Mouse (Mus musculus): Measurements from ENCODE around the gene Cdc37. TPM values are rescaled to one million over a fixed set of nuclear protein-coding genes. Genes with fewer than 3 reads are reported as not detected.

Cdc37 gene
- polyA plus RNA-seq, 1 experiment: 78.0 TPM

DNA sequence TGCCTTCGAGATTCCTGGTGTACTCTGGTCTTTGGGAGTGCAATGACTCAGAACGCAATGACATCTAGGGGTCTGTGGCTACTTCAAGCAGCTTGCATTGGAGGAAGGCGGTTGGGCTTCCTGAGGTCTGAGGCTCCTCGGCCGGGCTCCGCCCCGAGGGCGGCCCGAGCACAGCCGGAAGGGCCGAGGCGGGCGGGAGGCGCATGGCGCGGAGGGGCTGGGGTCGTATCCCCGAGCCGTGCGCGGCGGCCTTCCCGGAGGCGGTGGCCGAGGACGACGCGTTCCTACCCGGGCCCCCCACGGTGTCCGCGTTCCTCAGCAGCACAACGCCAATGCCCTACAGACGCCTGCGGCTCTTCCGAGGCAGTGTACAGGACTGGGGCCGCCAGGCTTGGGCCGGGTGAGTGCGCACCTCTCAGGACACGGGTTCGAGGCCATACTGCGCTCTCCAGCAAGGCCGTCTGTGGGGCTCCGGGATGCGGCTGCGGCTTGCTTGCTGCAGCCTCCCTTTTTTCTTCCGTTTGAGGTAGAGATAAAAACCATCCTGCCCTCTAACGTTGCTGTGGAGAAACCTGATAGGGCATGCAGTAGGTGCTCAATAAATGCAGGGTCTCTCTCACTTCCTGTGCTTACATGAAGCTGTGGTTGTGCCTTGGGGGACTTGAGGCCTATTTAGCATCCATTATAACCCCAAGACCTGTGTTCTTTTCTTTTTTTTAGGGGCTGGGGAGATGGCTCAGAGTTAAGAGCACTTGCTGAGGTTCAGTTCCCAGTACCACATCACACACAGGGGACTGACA is 31.8 kb upstream of the Cdc37 start:
- H3K4me1 ChIP-seq (ENCODE audit: control insufficient read depth, insufficient read depth, insufficient read length, low read length): peaks cover 5% of the 10 kb centered on the region; the same call in 1 of the 2 replicates
- no peak overlapping the region for H3K27ac ChIP-seq (replicated peaks; ENCODE audit: low read depth, low read length)
- peak overlapping the region; percentile 72 for H3K4me3 ChIP-seq (ENCODE audit: insufficient read depth, low read depth, low read length)

DNA sequence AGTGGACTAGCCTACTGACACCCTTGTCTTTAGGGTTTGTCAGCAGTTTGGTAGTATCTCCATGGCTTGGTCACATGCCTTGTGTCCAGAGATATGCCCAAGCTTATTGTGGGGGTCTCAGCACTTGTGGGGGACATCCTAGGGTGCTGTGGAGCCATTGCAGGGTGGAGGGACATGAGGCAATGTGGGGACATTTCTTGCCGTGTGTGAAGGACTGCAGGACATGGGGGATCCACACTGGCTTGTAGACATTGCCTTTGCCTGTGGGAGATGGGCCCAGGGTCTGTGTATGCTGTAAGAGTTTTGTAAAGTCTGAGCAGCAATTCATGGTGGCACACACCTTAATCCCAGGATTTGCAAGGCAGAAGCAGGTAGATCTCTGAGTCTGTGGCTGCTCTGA is 31.1 kb upstream of the Cdc37 start:
- no peak overlapping the region for H3K27ac ChIP-seq (replicated peaks; ENCODE audit: low read depth, low read length)

DNA sequence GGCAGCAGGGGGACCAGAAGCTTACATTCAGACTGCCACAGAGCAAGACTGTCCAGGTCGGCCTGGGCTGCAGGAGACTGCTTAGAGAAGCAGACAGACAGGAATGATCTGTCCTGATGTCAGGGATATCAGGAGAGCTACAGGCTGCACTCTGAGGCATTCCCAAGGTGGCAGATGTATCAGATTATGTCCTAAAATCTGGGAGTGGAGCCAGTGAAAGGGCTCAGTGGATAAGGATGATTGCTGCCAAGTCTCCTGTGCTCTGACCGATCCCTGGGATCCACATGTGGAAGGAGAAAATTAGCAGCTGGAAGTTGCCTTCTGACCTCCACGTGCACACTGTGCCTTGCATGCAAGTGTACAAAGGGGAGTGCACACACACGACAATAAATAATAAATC is 30.6 kb upstream of the Cdc37 start:
- Histone ChIP-seq H3K27ac (replicated peaks; ENCODE audit: low read depth, low read length) (no peak overlapping the region), H3K4me1 (ENCODE audit: control insufficient read depth, insufficient read depth, insufficient read length, low read length) (peaks cover 2% of the 10 kb centered on the region; the same call in 1 of the 2 replicates), H3K4me3 (ENCODE audit: insufficient read depth, low read depth, low read length) (no peak overlapping the region)

More for the DNA sequence above, 31.1 kb upstream of the Cdc37 start:
- Histone ChIP-seq H3K4me3 (ENCODE audit: insufficient read depth, low read depth, low read length) (no peak overlapping the region), H3K4me1 (ENCODE audit: control insufficient read depth, insufficient read depth, insufficient read length, low read length) (peaks cover 4% of the 10 kb centered on the region; the same call in 1 of the 2 replicates)

DNA sequence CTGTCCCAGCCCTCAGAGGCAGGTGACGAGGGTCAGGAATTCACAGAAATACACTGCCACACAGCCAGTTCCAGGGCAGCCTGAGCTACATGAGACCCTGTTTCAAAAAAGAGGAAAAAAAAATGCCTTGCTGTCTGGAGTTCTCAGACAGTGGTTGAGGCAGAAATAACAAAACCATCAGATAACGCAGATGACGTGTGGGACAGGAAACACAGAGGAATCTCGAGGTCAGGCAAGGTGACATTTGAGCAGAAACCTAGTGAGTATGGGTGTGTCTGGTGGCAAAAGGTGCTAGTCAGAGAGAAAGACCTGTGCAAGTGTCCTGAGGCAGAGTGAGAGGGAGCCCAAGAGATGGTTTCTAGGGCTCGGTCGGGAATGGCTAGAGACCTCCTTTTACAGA is 22.6 kb upstream of the Cdc37 start:
- H3K27ac ChIP-seq (replicated peaks; ENCODE audit: low read depth, low read length): no peak overlapping the region

GRCm38 (mm10) chr9:21169157-21169556 is 19.4 kb upstream of the Cdc37 start:
- Histone ChIP-seq H3K4me1 (ENCODE audit: control insufficient read depth, insufficient read depth, insufficient read length, low read length) (peaks cover 9% of the 10 kb centered on the region), H3K4me3 (ENCODE audit: insufficient read depth, low read depth, low read length) (no peak overlapping the region), H3K27ac (replicated peaks; ENCODE audit: low read depth, low read length) (no peak overlapping the region)

More for the DNA sequence above, 22.6 kb upstream of the Cdc37 start:
- Histone ChIP-seq H3K4me1 (ENCODE audit: control insufficient read depth, insufficient read depth, insufficient read length, low read length) (no peaks in the 10 kb centered on the region), H3K4me3 (ENCODE audit: insufficient read depth, low read depth, low read length) (no peak overlapping the region)

GRCm38 (mm10) chr9:21168161-21169123 is 18.7 kb upstream of the Cdc37 start:
- H3K4me1 ChIP-seq (ENCODE audit: control insufficient read depth, insufficient read depth, insufficient read length, low read length): peaks cover 11% of the 10 kb centered on the region
- H3K4me3 ChIP-seq (ENCODE audit: insufficient read depth, low read depth, low read length): peak overlapping the region; percentile 63
- peak overlapping the region; percentile 94 for H3K27ac ChIP-seq (replicated peaks; ENCODE audit: low read depth, low read length)

GRCm38 (mm10) chr9:21167140-21168097 is 17.6 kb upstream of the Cdc37 start:
- Histone ChIP-seq H3K27ac (replicated peaks; ENCODE audit: low read depth, low read length) (peak overlapping the region; percentile 94), H3K4me1 (ENCODE audit: control insufficient read depth, insufficient read depth, insufficient read length, low read length) (peaks cover 11% of the 10 kb centered on the region), H3K4me3 (ENCODE audit: insufficient read depth, low read depth, low read length) (peak overlapping the region; percentile 63)

- peak overlapping the region; percentile 94 for H3K27ac ChIP-seq (replicated peaks; ENCODE audit: low read depth, low read length)
- peaks cover 11% of the 10 kb centered on the region for H3K4me1 ChIP-seq (ENCODE audit: control insufficient read depth, insufficient read depth, insufficient read length, low read length)
- peak overlapping the region; percentile 65 for H3K4me3 ChIP-seq (ENCODE audit: insufficient read depth, low read depth, low read length)
These were observed 16.7 kb upstream of the Cdc37 start for GRCm38 (mm10) chr9:21166516-21166915.

DNA sequence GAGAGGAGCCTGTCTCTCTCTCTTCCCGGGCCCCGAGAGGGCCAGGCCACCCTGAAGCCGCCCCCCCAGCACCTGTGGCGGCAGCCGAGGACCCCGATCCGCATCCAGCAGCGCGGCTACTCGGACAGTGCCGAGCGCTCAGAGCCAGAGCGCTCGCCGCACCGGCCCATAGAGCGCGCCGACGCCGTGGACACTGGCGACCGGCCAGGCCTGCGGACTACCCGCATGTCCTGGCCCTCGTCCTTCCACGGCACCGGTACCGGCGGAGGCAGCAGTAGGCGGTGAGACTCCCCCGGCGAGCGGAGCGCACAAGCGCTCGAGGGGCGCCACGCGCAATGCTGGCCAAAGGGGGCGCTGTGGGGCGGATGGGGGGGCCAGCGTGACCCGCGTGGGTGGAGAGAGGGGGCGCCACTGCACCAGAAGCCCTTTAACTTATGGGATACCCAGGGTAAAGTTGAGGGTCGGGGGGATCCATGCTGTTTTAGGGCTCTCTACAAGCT is 16.2 kb upstream of the Cdc37 start:
- H3K4me3 ChIP-seq (ENCODE audit: insufficient read depth, low read depth, low read length): peak overlapping the region; percentile 65
- H3K27ac ChIP-seq (replicated peaks; ENCODE audit: low read depth, low read length): no peak overlapping the region
- H3K4me1 ChIP-seq (ENCODE audit: control insufficient read depth, insufficient read depth, insufficient read length, low read length): peaks cover 11% of the 10 kb centered on the region

DNA sequence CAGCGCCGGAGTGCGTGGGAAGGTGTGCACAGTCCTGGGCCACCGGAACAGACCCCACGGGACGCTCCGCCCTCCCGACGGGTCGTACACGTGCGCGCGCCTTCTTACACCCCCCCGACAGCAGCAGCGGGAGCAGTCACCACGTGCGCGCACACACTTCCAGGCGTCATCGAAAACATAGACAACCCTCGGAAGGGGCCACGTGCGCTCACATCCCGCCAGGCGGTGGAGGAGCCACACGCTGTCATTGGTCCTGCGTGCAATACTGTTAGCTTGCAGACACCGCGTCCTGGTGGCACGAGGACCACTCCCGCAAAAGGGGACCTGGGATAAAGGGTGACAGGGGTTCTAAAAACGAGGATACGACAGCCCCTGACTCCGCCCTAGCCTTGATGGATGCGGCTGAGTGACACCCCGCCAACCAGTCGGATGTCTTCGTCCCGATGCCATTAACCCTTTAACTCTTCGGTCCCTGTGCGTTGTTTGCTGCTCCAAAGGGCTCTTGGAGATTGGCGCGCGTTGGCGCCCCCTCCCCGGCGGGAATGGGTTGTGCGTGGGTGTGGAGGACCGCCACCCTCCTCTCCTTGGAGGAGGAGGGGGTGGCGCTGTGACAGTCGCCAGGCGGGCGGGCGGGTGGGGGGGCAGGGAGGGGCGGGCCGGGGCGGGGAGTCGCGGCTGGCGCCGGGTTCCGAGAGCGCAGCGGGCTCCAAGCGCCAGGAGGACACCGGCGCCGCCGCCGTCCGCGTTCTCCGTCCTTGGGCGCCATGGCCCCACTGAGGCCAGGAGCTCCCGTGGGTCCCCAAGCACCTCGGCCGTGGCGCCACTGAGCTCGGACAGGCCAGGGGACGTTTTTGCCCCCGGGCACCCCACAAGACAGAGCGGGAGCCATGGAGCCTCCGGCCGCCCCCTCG is 15.5 kb upstream of the Cdc37 start, which contains the start of gene Pde4a:
Pde4a (plus strand) TSS at position 674 of the 911 bp plus-strand sequence.
- peak within 1 kb of the TSS; percentile 65 for H3K4me3 ChIP-seq (ENCODE audit: insufficient read depth, low read depth, low read length)
- H3K4me1 ChIP-seq (ENCODE audit: control insufficient read depth, insufficient read depth, insufficient read length, low read length): peaks cover 11% of the 10 kb centered on the region
- no peak within 1 kb of the TSS for H3K27ac ChIP-seq (replicated peaks; ENCODE audit: low read depth, low read length)

DNA sequence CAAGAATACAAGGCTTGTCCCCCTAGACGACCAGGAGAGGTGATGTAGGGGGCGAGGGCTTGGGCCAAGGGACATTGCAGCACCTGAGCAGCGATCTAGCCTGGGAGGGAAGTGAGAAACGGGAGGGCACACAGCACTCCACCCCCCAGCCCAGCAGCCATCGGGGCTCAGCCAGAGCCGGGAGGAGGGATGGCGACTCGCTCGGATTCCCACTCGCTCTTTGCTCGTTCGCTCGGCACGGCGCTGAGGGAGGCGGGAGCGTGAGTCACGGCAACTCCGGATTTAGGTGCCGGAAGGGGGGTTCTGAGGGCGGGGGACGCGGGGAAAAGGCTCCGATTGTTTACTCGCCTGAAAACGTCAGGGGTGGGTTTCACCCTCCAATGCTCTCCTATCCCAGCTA is 14.3 kb upstream of the Cdc37 start:
- Histone ChIP-seq H3K4me3 (ENCODE audit: insufficient read depth, low read depth, low read length) (0 out of 2 replicates have a peak overlapping the region, but pooled peaks have one; percentile 9), H3K27ac (replicated peaks; ENCODE audit: low read depth, low read length) (no peak overlapping the region), H3K4me1 (ENCODE audit: control insufficient read depth, insufficient read depth, insufficient read length, low read length) (peaks cover 11% of the 10 kb centered on the region)

- Histone ChIP-seq H3K4me1 (ENCODE audit: control insufficient read depth, insufficient read depth, insufficient read length, low read length) (peaks cover 11% of the 10 kb centered on the region), H3K4me3 (ENCODE audit: insufficient read depth, low read depth, low read length) (0 out of 2 replicates have a peak overlapping the region, but pooled peaks have one; percentile 9), H3K27ac (replicated peaks; ENCODE audit: low read depth, low read length) (no peak overlapping the region)
These were observed 13.6 kb upstream of the Cdc37 start for GRCm38 (mm10) chr9:21163086-21164050.
